Mouse (Mus musculus): ENCODE results near the gene Elmo1.

DNA sequence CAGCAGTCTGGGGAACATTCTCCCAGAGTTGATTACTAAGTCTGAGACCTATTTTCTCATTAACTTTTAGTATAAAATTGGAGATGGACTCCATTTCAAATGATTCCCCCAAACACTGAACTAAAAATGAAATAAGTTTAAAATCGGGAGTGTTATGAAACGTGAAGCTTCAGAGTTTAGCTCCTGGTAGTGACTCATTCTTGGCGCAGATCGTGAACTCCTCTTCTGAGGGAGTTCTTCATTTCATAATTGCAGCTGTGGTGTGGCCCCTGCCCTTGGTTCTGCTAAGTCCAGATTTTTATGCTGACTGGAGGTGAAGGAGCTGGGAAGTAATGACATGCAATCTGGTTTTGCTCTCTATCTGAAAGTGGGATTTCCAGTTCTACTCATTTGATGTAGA lies 307.9 kb downstream of the Elmo1 start:
- TF ChIP-seq IRF4 (IDR thresholded peaks at IDR 0.05; ENCODE audit: low read depth, low read length) (no peak), SMC3 (IDR thresholded peaks at IDR 0.05; ENCODE audit: low read depth, low read length) (no peak), POLR2A (IDR thresholded peaks at IDR 0.05; ENCODE audit: low read depth, low read length) (no peak), TBP (conservative IDR thresholded peaks at IDR 0.05; ENCODE audit: low read depth, low read length) (no peak), CHD2 (IDR thresholded peaks at IDR 0.05; ENCODE audit: low read length) (no peak)
